Mouse (Mus musculus): ENCODE measurements at regions not wholly inside any gene's neighbourhood (a gene's known extent, or its start where the extent isn't known, plus 50 kb on each side); places are given as distances from the start of the nearest gene placed in this dataset.

DNA sequence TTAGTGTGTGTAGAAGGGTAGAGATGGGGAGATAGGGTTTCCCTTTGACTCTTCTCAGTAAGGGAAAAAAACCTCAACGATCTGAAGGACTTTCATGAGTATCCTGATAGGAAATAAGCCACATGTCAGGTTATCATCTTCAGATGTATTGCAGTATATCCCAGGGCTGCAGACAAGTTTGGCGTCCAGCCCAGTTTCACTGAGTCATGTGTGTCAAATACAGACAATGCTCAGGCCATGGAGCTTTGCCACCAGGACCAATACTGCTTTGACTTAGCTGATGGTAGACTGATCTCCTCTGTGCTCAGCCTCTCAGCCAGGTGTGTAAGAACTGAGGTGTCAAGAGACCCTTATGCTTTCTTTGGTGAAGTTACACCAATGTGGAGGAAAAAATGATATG lies 62.9 kb downstream of the Cst10 start:
- peak in 1 of 2 experiments; percentile 1 for DNase-seq

DNA sequence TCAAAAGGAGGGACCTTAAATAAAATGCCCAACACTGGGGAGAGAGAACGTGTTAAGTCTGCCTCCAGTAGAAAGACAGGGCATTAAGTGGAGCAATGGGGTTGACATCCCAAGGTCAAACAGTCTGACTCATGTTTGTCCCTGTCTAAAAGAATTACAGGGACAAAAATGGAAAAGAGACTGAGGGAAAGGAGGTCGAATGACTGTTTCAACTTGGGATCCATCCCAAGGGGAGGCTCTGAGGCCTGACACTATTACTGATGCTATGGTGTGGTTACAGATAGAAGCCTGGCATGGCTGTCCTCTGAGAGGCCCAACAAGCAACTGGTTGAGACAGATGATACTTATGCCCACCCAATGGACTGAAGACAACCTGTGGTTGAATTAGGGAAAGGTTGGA lies 67.6 kb downstream of the Cst10 start:
- DNase-seq, result no peak

DNA sequence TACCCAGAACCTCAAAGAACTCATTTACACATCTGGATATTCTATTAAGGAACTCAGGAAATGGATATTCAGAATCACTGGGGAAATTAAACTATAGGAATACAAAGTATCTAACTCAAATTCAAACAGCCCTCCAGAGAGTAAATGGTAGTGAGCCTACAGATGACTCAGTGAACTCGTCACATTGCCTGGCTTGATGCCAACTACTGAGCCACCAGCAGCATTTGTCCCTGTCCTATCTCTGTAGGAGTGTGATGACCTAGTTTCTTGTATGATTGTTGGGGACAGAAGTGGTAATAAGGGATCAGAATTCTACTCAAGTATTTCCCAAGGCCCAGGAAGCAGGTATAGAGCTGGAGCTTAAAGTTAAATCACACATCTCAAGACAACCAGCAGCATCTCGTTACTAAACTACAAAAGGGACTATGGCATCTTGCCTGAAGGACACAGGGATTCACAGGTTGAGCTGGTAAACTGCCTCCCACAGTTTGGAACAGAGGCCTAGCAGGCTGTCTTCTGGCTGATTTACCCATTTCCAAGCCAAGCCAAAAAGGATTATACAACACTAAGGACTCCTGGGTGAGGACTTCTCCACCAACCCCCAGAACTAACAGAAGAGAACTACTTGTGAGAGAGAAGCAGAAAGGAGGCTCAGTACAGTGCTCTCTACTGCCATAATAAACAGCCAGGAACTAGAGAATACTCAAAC lies 88.6 kb downstream of the Cst10 start:
- DNase-seq, result peak; percentile 51 to 55

DNA sequence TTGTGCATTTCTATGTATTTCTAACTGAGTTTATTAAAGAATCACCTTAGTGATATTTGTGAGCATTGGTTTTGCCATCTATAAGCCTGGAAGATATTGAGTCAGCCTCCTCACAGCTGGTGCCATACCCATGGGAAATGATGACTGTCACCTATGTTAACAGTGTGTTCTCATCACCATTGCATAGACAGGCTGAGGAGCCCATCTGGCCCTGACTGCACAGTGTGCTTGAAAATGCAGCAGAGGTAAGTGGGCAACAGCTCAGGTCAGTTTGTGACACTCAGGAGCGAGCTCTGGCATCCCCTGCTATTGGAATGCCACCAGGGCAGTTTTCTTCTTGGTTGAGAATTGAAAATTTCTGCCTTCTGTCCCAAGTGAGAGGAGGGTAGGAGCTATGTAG lies 108.0 kb downstream of the Cst10 start:
- no peak for DNase-seq

DNA sequence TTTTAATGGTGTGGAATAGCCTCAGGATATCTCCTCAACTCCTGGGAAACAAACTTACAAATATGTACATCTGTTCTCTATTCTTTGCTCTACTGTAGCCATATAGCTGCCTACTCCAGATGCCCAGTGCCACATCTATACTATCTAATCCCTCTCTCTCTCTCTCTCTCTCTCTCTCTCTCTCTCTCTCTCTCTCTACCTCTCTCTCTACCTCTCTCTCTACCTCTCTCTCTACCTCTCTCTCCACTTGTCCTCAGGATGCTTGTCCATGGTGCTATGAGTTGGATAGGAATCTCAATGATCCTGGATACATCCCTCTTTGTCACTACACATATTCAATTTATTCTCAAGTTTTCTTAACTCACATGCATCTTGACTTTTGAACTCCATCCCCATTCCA lies 119.6 kb downstream of the Cst10 start:
- no peak for DNase-seq

DNA sequence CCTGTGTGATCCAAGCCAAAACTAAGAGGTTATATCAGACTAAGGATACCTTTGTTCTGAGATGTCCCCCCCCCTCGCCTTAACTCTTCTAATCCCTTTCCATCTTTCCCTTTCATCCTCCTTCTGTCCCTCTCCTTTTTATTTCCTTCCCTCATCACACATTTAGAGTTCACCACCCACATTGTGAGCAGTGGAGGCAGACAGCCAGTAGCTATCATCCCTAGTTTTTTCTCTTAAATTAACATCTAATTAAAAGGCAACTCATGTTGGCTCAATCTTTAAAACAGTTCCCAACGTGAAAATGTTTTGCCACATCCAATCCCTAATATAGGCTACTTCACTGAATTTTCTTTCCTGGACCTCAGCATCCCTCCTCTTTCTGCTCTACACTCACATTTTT lies 138.0 kb downstream of the Cst10 start:
- no peak for DNase-seq

DNA sequence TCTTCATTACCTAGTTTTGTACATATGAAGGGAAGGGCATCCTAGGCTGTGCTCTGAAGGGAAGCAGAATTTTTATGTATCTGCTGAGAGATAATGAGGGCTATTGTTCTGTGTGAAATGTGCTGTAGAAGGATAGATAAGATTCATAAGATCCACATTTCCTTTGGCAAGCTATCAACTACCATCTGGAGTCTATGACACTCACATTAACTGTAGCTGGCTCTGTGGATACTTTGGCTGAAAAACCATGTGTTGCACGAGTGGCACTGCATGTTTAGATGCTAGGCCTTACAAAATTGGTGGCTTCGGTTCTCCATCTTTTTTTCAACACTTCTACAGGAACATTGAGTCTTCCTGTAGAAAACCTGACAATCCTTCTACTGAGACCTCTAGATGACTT lies 140.9 kb downstream of the Cst10 start:
- DNase-seq, result no peak

DNA sequence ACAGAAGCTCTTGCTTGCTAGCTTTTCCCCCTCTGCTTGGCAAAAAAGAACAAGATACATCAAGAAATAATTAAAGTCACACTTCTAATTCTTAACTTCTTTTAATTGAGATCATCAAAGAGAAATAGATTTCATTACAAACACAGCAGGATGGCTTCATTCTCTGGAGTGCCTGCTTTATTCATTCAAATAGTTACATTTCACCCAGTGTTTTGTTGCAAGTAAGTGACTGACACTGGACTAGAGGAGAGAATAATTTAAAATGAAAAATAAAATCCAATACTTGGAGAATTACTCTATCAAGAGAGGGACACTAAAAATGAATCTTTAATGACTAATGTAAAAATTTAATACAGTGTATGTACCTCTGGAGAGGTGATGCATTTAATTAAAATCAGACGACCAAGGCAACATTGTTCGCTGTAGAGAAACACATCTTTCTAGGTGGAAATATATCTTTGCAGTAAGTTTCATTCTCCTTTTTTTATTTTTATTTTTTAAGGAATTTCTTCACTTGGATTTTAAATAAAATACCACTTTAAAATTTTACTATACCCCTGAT lies 141.9 kb downstream of the Cst10 start:
- DNase-seq, result no peak

DNA sequence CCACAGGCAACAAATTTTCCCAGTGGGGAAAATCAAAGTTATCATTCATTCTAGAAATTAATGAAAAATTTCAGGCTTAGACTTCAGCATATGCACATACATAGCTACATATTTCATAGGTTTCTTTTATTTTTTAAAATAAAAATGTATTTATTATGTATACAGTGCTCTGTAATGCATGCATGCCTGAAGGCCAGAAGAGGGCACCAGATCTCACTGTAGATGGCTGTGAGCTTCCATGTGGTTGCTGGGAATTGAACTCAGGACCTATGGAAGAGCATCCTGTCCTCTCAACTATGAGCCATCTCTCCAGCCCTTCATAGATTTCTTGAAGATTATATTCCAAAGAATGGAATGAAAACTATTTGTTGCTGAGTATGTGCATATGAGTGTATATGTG lies 150.4 kb downstream of the Cst10 start:
- no peak for DNase-seq

DNA sequence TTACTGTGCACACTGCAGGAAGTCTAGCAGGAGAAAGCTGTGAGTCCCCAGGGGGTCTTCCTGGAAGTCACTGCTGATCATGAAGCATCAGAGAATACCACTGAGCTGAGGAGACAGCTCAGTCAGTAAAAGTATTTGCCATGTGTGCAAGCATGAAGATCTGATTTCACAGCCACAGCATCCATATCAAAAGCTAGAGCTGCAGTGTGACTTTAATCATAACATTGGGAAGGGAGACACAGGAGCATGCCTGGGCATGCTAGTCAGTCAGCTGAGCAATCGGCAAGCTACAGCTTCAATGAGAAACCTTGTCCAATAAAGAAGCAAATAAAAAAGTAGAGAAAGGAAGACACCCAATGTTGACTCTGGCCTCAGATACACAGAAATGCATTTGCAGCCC lies 168.9 kb downstream of the Cst10 start:
- no peak for DNase-seq

DNA sequence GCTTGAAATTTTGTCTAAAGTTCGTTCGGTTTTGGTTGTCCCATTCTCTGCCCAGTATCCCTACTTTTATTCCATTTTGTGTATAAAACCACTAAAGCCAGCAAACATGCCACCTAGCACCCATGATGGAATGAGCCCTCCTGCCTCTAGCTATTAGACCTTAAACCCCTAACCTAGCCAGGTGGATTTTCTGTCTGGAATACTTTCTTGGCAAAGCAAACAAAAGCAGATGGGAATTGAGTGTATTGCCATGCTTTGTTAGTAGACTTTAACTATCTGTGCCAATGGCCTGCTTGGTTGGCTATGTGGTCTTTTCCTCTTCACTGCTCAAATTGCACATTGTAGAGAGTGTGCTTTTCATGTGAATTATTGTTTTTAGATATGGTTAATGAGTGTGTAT lies 197.7 kb downstream of the Cst10 start:
- DNase-seq, result no peak

DNA sequence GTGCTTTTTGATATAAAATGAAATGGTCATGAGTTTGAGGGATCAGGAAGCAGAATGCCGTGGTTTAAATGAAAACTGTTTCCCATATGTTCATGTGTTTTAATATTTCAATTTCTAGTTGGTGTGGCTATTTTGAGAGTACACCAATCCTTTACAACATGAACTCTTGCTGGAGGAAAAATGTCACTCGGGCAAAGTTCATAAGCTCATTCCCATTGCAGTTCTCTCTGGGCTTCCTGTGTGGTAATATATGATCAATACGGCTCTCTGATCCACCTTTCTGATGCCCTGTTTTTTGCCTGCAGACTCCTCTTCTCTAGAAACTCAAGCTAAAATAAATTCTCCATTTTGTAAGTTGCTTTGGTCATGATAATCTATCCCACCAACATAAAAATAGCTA lies 208.5 kb downstream of the Cst10 start:
- DNase-seq, result no peak

DNA sequence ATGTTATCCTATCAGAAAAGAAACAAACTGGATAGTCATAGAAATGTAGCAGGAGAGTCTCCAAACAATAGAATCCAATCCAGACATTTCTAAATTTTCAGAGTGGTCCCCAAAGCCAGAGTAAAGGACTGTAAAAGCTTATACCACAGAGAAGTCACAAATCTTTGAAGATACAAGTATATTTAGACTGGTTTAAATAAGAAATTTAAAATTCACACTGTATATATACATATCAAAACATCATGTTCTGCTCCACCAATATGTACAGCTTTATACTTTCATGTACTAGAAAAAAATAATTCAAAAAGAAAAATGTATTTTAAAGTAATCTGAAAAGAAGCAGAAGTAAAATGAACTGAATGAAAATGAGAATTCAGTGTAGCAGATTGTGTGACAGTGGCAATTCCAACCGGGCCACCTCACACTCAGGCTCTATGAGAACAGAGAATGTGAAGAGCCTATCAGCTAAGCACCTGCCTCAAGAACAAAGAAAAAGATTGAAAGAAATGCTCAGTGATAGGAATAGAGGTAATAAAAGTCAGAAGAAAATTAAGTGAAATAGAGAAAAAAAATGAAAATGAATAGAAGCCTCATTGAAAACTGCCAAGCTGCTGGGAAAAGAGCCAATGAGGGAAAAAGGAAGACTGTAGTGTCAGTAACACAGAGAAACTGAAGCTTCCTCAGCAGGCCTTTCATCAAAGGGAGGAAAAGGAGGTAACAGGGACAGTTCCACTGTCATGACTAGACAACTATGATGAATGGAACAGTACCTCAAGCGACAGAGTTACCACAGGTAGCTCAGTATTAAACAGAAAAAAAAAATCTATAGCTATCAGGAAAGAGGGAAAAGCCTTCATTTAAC lies 209.5 kb downstream of the Cst10 start:
- DNase-seq, result no peak

DNA sequence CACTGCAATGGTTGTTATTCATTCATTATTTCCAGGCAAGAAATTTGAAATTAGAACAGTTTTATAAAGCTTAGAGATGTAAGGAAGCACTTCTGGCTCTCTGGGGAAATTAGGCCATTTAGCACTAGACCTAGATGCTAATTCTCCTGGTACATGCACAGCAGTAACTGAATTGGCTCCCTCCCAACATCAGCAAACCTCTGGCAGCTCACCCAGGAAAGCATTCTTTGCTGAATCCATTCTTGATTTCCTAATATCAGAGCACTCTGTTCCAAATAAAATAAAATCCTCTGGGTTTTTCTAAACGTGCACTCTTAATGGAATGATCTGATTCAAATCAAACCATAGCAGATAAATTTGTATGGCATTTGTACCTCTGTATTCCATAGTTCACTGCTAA lies 203.4 kb upstream of the Syndig1 start:
- DNase-seq, result no peak

DNA sequence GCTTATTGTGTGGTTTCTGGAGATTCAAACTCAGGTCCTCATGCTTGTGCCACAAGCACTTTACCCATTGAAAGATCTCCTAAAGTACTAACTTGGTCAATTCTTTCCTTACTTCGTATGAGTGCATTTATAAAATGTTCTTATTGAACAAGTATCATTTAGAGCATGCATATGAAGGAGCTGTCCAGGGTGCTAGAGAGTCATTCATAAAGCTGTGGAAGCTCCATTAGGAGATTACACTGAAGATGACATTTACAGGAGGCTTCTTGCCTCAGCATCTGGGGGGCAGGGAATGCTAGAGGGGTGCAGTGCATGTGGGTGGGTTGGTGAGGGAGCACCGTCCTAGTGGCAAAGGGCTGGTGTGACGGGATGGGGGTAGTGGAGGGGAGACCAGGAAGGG lies 187.8 kb upstream of the Syndig1 start:
- no peak for DNase-seq

DNA sequence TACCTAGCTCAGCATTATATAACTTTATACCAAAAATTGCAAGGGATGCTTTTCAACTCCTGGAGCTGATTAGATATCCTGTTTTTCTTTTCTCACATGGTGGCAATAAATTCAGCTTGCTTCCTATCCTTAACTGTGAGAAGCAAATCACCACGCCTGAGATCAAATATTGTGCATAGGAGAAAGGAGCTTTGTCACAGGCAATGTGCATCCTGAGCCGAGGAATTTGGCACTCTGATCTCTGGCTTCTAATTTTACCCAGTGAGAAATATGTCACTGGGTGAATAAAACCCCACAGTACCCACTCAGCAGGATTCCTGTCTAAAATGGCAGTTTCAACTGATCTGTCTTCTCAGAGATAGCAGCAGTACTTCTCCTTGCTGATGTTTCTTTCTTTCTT lies 177.2 kb upstream of the Syndig1 start:
- DNase-seq, result no peak

DNA sequence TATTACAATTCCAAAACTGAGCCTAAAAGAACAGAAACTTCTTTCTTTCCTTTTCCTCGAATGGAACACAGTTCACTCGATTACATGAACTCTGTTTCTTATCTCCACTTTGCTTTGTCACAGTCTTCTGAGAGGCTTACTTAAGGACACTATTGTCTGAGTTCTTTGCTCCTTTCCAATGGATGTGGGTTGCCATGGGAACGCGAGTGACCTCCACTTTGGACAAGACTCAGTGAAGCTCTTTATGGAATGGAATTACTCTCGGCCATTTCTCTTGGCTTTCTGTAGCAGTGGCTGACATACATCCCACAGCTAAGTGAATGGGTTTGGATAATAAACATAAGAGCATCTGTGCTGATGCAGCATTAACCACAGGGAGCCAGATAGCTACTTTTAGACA lies 167.9 kb upstream of the Syndig1 start:
- no peak for DNase-seq

DNA sequence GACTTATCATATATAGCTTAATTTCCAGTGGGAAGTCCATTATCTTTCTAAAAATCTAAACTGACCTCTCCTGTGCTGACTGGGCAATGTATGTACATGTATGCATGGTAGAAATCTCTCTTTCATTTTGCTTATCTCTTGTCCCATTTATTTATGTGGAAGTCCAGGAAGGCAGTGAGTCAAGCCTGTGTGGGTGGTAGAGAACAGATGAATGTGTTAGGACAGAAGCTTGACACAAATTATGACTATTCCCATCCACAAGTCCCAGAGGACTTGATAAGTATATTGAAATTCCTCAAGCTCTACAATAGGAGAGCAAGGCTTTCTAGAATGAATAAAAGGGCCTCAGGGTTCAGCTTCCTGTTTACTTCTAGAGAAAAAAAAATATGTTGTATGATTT lies 164.6 kb upstream of the Syndig1 start:
- no peak for DNase-seq

DNA sequence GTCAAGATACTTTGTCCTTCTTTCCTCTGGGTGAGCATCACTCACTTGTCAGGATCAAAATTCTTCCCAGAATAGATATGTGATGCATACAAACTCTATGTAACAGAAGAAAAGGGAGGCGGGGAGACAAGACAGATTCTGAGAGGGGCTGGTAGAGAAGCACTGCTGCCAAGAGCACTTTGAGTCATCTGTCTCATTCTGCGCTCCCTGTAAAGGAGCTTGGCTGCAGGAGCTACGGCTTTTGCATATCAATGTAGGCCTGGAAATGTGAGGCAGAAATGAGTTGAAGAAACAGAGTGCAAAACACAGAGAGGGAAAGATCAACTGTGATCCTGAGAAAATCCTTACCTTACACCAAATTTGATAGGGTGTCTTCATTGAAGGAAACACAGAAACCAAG lies 162.6 kb upstream of the Syndig1 start:
- DNase-seq, result no peak

DNA sequence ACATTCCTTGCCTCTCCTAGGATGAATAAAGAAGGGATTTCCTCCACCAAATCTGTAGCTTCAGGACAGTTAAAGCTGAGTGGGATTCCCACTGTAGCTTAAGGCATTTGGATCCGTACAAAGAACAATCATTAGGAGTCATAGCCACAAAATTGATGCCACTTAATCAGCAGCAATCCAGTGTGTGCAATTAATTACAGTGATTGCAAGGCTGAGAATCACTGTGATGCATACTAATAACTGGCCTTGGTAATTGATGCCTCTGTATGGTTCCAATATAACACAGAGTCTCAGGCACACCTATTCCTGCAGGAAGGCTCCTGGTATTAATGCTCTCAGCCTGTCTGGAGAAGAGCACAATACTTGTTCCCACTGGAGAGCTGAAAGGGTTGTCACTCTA lies 157.1 kb upstream of the Syndig1 start:
- no peak for DNase-seq

DNA sequence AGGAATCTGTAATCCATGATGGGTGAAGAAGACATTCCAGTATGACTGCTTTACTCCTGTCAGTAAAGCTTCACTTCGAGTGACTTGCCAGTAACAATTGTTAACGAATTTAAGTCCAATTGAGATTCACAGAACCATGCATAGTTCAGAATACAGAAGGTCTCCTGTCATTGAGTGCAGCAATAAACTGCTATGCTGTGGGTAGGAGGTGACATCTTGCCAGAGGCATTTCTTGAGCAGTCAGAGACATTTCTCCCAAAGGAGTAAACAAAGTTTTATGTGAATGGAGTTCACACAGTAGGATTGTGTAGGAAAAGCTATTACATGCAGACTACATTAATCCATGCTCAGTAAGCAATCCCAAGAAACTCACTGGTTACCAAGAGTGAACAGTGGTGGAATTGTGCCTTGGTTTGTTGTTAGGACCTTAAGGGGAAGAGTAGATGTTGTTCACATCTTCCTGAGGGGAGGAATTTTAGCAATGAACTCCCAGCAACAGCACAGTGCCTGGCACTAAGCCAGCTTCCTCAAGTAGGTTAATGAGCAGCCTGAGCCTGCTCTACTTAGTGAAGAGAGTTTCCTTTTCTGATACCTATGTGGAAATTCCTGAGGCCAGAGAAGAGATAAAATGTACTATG lies 149.1 kb upstream of the Syndig1 start:
- DNase-seq, result peak; percentile 22 to 24

DNA sequence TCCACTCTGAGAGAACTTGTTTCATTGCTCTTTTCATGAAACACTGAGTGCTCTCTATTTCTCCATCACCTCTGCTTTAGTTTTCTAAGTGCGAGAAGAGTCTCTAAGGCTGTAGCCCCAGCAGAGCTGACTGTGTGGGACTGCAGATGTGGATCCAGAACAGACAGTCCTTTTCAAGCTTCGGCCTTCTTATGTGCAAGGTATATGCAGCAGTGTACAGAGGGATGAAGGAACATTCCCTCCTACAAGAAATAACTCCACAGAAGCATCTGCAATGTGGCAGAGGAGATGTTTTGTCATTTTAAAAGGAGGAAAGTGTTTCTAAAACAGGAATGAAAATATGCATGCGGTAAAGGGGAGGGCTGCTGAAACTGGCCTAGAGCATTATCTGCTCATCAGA lies 106.7 kb upstream of the Syndig1 start:
- no peak for DNase-seq

DNA sequence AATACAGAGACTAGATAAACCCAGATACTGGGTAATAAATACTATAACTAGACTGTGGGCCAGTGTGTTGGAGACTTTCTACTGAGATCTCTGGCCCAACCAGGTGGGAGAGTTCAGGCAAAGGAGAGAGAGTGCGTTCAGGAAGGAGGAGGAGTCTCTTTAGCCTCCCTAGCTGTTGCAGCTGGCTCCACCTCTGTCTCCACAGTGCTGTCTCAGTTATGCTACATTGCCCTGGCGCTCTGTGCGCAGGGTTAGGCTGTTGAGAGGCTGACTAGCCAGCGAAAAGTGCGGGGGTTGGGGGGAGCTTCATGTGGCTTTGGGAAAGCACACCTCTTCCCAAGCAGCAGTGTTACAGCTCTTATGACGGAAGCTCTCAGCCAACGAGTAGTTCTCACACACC lies 104.7 kb upstream of the Syndig1 start:
- DNase-seq, result no peak

DNA sequence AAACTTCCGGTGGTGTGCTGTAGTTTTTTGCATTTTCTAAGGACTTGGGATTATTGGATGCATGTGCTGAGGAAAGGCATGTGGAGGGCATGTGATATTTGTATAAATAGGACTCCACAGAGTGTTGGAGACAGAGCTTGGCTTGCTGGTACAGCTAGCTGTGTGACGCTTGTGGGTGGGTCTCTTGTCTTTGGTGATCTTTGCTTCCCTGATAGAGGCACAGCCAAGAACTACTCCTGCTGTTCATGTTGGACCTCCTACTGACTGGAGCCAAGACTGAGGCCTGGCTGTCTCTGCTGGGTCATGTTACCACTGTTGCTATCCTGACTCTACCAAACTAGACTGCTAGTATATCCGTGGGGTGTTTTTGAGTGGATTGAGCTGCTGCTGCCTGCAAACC lies 103.1 kb upstream of the Syndig1 start:
- no peak for DNase-seq
